Mouse (Mus musculus) cerebellum, adult 2 months (tissue): ENCODE data around the gene Ric8b. TPM values are rescaled to one million over a fixed set of nuclear protein-coding genes. Genes with fewer than 3 reads are reported as not detected.
A peak's percentile ranks its signal among the peaks of the same experiment; 100 is the strongest.

ENCODE experiments used
- DNase-seq, 2 experiments: peaks; one replicate each; pipeline ENCODE4 v3.0.0; 2021
- H3K27ac ChIP-seq: fragments of 200-500 bp; 2 replicates; pipeline ENCODE4 v1.5.1; 2012; ENCODE audit warnings: low read length, control low read depth, inconsistent platforms; ENCODE audit not compliant: insufficient read depth
- H3K27me3 ChIP-seq: fragments of 200-500 bp; 2 replicates; pipeline ENCODE4 v1.6.1; 2012; ENCODE audit warnings: inconsistent platforms, mild to moderate bottlenecking, low read length, moderate library complexity; ENCODE audit not compliant: control insufficient read depth, insufficient read depth
- H3K4me1 ChIP-seq: fragments of 200-500 bp; 2 replicates; pipeline ENCODE4 v1.6.1; 2011; ENCODE audit warnings: low read length; ENCODE audit not compliant: control insufficient read depth, insufficient read depth
- H3K4me3 ChIP-seq: fragments of 200-500 bp; replicated peaks from 2 replicates; pipeline ENCODE3; 2011; ENCODE audit warnings: mild to moderate bottlenecking, low read depth, low read length, control low read depth; ENCODE audit not compliant: insufficient read depth
- CTCF ChIP-seq: fragments of 200-500 bp; IDR thresholded peaks from 2 replicates; pipeline ENCODE4 v1.5.1; 2011; ENCODE audit warnings: low read depth, mild to moderate bottlenecking, control low read depth, low read length, moderate library complexity, borderline replicate concordance; ENCODE audit not compliant: insufficient read depth
- POLR2A ChIP-seq: fragments of 200-500 bp; IDR thresholded peaks from 2 replicates; pipeline ENCODE4 v1.6.1; 2011; ENCODE audit warnings: low read length, control low read depth, borderline replicate concordance; ENCODE audit not compliant: insufficient read depth
- WGBS: fragments of 180-500 bp; shearing (Covaris S2); methylation state at CpG from one replicate; pipeline ENCODE4 v1.1.7; 2018; 5-methylcytosine and 5-hydroxymethylcytosine counted together
- polyA plus RNA-seq: library from polyadenylated mRNA; depleted of rRNA; stranded (reverse); fragments of >200 nt; gene quantifications from 2 replicates; pipeline ENCODE4 v1.2.3, GENCODE M21; 2012

Gene Ric8b
- polyA plus RNA-seq, 1 experiment, result 43.3 TPM

DNA sequence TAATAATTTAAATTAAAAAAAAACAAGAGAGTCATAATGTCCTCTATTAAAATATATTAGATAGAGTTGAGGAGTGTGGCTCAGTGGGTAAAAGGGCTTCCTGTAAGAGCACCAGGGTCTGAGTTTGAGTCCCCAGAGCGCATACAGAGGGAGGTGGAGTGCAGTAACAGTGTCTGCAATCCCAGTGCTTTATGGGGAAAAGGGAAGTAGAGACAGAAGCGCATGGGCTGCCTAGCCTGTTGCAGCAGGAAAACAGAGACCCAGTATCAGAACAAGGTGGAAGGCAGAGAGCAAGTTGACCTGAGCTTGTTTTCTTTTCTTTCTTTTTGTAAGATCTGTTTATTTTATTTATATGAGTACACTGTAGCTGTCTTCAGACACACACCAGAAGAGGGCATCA lies 41.2 kb downstream of the Ric8b start:
- Histone ChIP-seq H3K27me3 (no peaks in the 10 kb centered on the region), H3K4me1 (peaks cover 10% of the 10 kb centered on the region), H3K4me3 (no peak overlapping the region), H3K27ac (no peak overlapping the region)
- DNase-seq, result no peak
- TF ChIP-seq CTCF (no peak), POLR2A (no peak)
- 99% methylated on average over 2 of the region's 2 CpGs for WGBS

DNA sequence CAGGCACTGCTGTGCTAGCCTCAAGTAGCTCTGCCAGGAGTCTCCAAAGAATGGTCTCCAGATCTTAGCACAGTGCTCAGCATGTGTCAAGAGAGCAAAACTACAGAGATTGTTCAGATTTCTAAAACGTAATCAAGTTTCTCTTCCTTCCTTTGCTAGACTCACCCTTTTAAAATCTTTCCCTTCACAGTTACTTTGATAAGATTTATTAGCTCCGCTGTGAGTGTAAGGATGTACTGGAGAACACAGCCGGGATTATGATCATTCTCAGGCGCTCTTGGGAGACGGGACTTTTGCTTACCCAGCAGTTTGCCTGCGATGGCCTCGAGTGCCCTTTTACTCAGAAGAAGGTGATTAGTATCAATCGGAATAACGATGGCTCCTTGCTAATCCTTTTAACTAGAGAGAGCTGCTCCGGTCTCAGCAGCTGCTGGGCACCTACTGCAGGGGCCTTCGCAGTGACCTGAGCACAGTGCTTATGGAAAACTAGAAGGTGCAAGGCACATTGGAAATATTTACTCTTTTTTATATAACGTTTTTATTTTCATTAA lies 43.0 kb downstream of the Ric8b start:
- no peak overlapping the region for H3K4me3 ChIP-seq
- TF ChIP-seq POLR2A, result no peak
- TF ChIP-seq CTCF, result no peak
- no peak overlapping the region for H3K27ac ChIP-seq
- no peaks in the 10 kb centered on the region for H3K27me3 ChIP-seq
- no peak for DNase-seq
- peaks cover 13% of the 10 kb centered on the region for H3K4me1 ChIP-seq
- WGBS, result 70% methylated on average over 12 of the region's 12 CpGs

DNA sequence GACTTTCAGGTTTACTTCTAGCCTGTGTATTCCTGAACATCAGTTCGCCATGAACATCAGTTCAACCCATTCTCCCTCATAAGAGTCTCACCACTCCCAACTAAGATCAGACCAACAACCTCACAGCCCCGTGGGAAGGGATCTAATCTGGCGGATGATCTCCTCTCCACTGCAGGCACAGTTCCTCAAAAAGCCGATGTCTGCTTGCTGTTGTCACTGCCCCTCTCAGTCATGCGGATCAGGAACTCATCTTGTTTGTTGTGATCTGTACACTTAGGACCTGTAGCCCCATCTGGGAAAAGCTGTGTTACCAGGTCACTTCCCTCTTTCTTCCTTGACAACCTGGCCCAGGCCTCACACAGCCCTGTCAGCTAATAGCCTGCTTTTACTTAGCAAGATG lies 45.7 kb downstream of the Ric8b start:
- Histone ChIP-seq H3K27ac (peak overlapping the region; percentile 78), H3K27me3 (no peaks in the 10 kb centered on the region), H3K4me1 (peaks cover 16% of the 10 kb centered on the region), H3K4me3 (no peak overlapping the region)
- 48% methylated on average over 5 of the region's 5 CpGs for WGBS
- TF ChIP-seq CTCF (no peak), POLR2A (no peak)
- DNase-seq, result no peak

DNA sequence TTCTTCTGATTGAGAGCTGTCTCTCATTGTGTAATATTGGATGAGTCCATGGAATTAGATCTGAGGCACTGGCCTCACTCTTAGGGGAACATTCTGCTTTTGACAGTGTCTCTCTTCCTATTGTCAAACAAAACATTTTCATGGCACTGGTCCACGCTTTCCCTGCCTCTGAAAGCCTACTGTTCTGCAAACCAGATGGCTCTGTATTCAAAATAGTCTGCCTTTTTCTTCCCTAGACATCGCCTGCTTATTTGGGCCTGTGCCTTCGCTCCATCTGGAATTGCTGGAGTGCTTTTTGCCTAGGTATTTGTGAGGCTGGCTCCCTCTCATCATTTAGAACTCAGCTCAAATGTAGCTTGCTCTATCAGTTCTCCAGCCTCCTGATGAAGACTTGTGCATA lies 46.3 kb downstream of the Ric8b start:
- Histone ChIP-seq H3K4me3 (no peak overlapping the region), H3K4me1 (peaks cover 16% of the 10 kb centered on the region), H3K27ac (peak overlapping the region; percentile 78; the same call in 1 of the 2 replicates), H3K27me3 (no peaks in the 10 kb centered on the region)
- peak; percentile 77 to 91 for DNase-seq
- no peak for TF ChIP-seq CTCF
- no peak for TF ChIP-seq POLR2A
- 5% methylated on average over 3 of the region's 3 CpGs for WGBS

DNA sequence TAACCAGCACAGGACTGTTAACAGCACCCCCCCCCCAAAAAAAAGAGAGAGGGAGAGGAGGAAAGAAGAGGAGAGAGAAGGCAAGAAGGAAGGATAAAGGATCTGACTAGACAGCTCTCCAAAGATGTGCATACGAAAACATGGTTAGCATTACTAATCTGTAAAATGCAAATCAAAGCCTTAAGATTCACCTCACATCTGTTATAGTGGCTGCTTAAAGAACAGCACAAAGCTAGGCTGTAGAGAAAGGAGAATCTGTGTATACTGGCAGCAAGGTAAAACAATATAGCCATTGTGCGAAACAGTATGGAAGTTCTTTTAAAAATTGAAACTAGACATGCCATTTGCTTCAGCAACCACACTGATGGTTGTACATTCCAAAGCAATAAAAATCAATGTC lies 49.1 kb downstream of the Ric8b start:
- H3K27ac ChIP-seq, result no peak overlapping the region

DNA sequence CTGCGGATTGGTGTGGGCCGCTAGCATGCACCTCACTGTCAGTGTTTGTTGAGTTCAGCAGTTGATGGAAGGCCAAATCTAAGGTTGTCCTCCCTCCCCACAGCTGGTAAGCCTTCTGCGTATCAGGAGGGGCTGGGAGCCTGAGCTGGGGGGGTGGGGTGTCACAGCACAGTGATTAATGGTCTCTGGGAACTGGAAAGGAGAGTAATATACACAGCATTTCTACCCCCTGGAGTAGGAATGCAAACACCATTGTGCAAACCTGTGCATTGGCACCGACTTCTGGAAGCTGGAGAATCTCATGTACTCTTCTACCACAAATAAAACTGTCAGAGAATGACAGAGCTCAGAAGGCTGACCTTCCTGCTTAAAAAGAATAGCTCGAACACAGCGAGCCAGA lies 50.2 kb downstream of the Ric8b start:
- DNase-seq, result no peak
- WGBS, result 52% methylated on average over 6 of the region's 6 CpGs
- Histone ChIP-seq H3K4me3 (no peak overlapping the region), H3K27ac (no peak overlapping the region), H3K4me1 (peaks cover 14% of the 10 kb centered on the region), H3K27me3 (no peaks in the 10 kb centered on the region)
- TF ChIP-seq POLR2A, result no peak
- TF ChIP-seq CTCF, result no peak

More for the DNA sequence above, 49.1 kb downstream of the Ric8b start:
- Histone ChIP-seq H3K27me3 (no peaks in the 10 kb centered on the region), H3K4me1 (peaks cover 16% of the 10 kb centered on the region), H3K4me3 (no peak overlapping the region)
- WGBS, result 91% methylated on average over 2 of the region's 2 CpGs
- TF ChIP-seq CTCF (no peak), POLR2A (no peak)
- no peak for DNase-seq

DNA sequence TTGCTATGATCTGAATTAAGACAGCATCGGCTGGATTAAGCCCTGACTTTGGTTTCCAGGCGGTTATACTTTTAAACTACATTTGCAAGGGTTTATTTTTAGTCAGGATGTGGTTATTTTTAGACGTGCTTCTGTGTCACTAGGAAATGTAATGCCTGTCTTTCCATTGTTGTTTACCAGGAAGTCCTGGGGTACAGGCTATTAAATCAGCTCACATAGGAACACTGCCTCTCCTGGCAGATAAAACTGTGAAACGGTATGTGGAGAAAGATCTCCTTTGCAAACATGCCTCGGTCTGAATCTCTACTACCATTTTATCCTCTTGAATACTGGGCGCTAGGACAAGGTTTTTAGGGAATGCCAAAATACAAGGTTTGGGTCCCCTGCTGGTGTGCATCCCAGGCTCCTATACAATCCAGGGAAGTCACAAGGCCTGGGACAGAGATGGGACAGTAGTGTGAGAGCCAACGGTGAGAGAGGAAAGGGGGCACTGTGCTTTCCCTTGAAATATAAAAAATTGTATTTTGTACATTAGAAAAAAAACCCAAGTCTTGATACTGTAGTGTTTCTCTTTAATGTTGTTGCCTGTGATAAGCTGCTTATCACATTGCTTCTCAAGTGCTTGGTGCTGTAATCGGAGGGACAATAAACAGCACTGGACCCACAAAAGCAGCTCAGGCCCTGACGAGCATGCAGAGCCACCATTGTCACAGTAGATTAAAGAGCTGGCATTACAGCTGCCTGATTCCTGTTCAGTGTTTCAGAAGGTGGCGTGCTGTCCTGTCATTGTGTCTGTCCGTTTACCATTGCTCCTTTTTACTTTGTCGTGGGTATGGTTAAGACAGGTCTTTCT lies 51.7 kb downstream of the Ric8b start:
- H3K27me3 ChIP-seq, result no peaks in the 10 kb centered on the region
- peak; percentile 38 to 70 for DNase-seq
- H3K27ac ChIP-seq, result peak overlapping the region; percentile 55; the same call in 1 of the 2 replicates
- WGBS, result 27% methylated on average over 12 of the region's 12 CpGs
- peaks cover 7% of the 10 kb centered on the region for H3K4me1 ChIP-seq
- TF ChIP-seq POLR2A (no peak), CTCF (no peak)
- no peak overlapping the region for H3K4me3 ChIP-seq

DNA sequence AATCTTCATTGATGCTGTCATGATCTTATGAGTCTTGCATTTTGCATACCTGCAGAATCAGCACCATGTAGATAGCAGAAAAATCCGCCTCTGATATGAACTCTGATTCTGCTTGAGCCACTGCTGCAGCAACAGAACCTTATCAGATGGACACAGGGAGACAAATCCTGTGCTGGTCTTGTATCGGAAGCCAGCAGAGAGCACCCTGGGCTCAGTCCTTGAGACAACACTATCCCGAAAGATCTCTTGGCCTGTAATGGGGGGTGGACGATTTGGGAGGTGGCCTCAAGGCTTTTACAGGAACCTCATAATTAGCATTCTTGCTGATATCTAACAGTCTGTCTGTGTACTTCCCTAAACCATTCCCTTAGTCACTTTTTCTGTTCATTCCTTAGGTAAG lies 57.8 kb downstream of the Ric8b start:
- H3K4me1 ChIP-seq, result no peaks in the 10 kb centered on the region
- H3K4me3 ChIP-seq, result no peak overlapping the region
- no peak for DNase-seq
- 90% methylated on average over 4 of the region's 4 CpGs for WGBS
- no peaks in the 10 kb centered on the region for H3K27me3 ChIP-seq
- H3K27ac ChIP-seq, result no peak overlapping the region
- no peak for TF ChIP-seq CTCF
- TF ChIP-seq POLR2A, result no peak
